Mouse (Mus musculus): ENCODE results near the gene Pex14. TPM values are rescaled to one million over a fixed set of nuclear protein-coding genes. Genes with fewer than 3 reads are reported as not detected.

Gene Pex14
- polyA plus RNA-seq, 1 experiment from 2014 or later, result 43.5 TPM

DNA sequence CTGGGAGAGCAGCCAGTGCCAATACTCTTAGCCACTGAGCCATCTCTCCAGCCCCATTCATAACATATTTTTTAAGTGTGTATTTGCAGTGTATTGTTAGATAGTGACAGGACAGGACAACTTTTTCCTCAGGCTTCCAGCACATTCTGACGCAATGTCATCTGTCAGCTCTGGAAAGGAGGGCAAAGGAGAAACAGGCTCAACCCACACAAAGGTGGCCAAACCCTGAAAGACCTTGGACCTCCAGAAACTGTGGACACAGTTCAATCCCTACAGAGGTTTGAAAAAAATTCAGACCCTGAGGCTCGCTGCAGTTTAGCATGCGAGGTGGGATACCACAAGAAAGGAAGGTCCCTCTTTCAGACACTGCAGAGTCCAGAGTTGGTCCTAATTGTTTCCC lies 1.7 kb downstream of the Pex14 start:
- Histone ChIP-seq H3K4me2 (ENCODE audit: low read depth, low read length, severe bottlenecking) (no peak overlapping the region), H3K36me3 (ENCODE audit: control insufficient read depth, insufficient read depth, low read length) (no peaks in the 10 kb centered on the region), H3K27me3 (ENCODE audit: control insufficient read depth, insufficient read depth, low read length) (no peaks in the 10 kb centered on the region), H3K27ac (ENCODE audit: low read depth, low read length) (no peak overlapping the region), H3K9me3 (ENCODE audit: control insufficient read depth, low read length) (no peaks in the 10 kb centered on the region), H3K9ac (ENCODE audit: low read length) (no peak overlapping the region), H3K4me1 (replicated peaks; ENCODE audit: control insufficient read depth, insufficient read depth, low read length) (peaks cover 2% of the 10 kb centered on the region; the same call in 1 of the 2 replicates), H3K4me3 (ENCODE audit: low read depth, low read length) (no peak overlapping the region)
- ATAC-seq (replicated peaks; ENCODE audit: low FRiP score) (no peak), DNase-seq (ENCODE audit: low spot score) (no peak)
- 87% methylated on average over 3 of the region's 3 CpGs for WGBS

DNA sequence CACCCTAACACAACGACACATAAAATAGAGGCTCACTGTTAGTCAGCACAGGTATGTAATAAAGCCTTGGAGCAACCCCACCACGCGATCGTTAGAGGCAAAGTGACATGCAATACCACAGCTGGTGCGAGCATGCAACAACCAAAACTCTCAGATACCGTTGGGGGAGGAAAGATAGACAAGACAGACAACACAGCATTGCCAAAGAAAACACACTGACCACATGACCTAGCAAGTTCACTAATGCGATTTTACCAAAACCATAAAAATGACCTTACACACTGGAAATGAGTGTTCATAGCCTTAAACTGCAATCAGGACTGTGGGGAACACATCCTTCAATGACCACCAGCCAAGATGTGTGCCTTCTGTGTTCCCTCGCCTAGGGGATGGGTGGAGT lies 8.3 kb downstream of the Pex14 start:
- no peak overlapping the region for H3K9ac ChIP-seq (ENCODE audit: low read length)
- H3K4me1 ChIP-seq (replicated peaks; ENCODE audit: control insufficient read depth, insufficient read depth, low read length), result no peaks in the 10 kb centered on the region
- 94% methylated on average over 8 of the region's 8 CpGs for WGBS
- no peak overlapping the region for H3K4me2 ChIP-seq (ENCODE audit: low read depth, low read length, severe bottlenecking)
- DNase-seq (ENCODE audit: low spot score) (no peak), ATAC-seq (replicated peaks; ENCODE audit: low FRiP score) (no peak)
- H3K27me3 ChIP-seq (ENCODE audit: control insufficient read depth, insufficient read depth, low read length), result no peaks in the 10 kb centered on the region
- no peak overlapping the region for H3K27ac ChIP-seq (ENCODE audit: low read depth, low read length)
- no peak overlapping the region for H3K4me3 ChIP-seq (ENCODE audit: low read depth, low read length)
- no peaks in the 10 kb centered on the region for H3K9me3 ChIP-seq (ENCODE audit: control insufficient read depth, low read length)
- H3K36me3 ChIP-seq (ENCODE audit: control insufficient read depth, insufficient read depth, low read length), result no peaks in the 10 kb centered on the region

DNA sequence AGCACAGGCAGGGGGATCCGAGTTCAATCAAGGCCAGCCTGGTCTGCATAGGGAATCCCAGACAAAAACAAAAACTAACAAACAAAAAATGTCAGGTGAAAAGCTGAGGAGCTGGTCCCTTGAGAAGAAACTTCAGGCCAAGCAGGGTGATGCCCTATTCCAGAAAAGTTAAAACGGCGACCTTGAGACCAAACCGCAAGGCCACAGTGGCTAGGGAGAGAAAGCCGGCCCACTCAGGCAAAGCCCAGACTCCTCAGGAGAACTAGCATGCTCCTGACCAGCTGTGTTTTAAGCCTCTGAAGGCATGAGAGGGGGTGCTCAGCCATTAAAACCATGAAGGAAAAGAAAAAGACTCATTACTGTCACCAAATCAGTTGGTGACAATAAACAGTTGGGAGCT lies 14.3 kb downstream of the Pex14 start:
- Histone ChIP-seq H3K27me3 (ENCODE audit: control insufficient read depth, insufficient read depth, low read length) (no peaks in the 10 kb centered on the region), H3K9me3 (ENCODE audit: control insufficient read depth, low read length) (no peaks in the 10 kb centered on the region), H3K9ac (ENCODE audit: low read length) (no peak overlapping the region), H3K4me3 (ENCODE audit: low read depth, low read length) (no peak overlapping the region), H3K27ac (ENCODE audit: low read depth, low read length) (no peak overlapping the region), H3K4me1 (replicated peaks; ENCODE audit: control insufficient read depth, insufficient read depth, low read length) (no peaks in the 10 kb centered on the region), H3K36me3 (ENCODE audit: control insufficient read depth, insufficient read depth, low read length) (no peaks in the 10 kb centered on the region), H3K4me2 (ENCODE audit: low read depth, low read length, severe bottlenecking) (no peak overlapping the region)
- WGBS, result 87% methylated on average over 5 of the region's 5 CpGs
- DNase-seq (ENCODE audit: low spot score), result no peak
- ATAC-seq (replicated peaks; ENCODE audit: low FRiP score), result no peak

DNA sequence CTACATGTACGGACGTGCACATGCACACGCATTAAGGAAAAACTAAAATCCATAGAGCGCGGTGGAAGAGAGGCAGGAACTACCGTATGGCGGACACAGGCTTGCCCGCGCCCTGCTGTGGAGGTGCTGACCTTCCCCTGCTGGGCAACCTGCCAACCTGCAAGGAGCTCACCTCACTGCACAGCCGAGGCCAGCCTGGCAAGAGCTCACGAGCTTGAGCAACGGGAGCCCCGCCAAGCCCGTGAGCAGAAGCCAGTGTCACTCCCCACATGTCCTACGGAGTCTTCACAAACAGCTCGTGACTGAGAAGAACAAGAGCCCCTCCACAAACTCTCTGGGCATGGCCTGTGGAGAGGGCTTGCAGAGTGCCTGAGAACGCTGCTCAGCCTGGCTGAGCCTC lies 18.1 kb downstream of the Pex14 start:
- H3K27me3 ChIP-seq (ENCODE audit: control insufficient read depth, insufficient read depth, low read length), result no peaks in the 10 kb centered on the region
- H3K9me3 ChIP-seq (ENCODE audit: control insufficient read depth, low read length), result no peaks in the 10 kb centered on the region
- ATAC-seq (replicated peaks; ENCODE audit: low FRiP score) (no peak), DNase-seq (ENCODE audit: low spot score) (no peak)
- H3K4me1 ChIP-seq (replicated peaks; ENCODE audit: control insufficient read depth, insufficient read depth, low read length), result no peaks in the 10 kb centered on the region
- no peaks in the 10 kb centered on the region for H3K36me3 ChIP-seq (ENCODE audit: control insufficient read depth, insufficient read depth, low read length)
- WGBS, result 86% methylated on average over 17 of the region's 17 CpGs
- H3K4me2 ChIP-seq (ENCODE audit: low read depth, low read length, severe bottlenecking), result no peak overlapping the region
- no peak overlapping the region for H3K9ac ChIP-seq (ENCODE audit: low read length)
- H3K4me3 ChIP-seq (ENCODE audit: low read depth, low read length), result no peak overlapping the region
- H3K27ac ChIP-seq (ENCODE audit: low read depth, low read length), result no peak overlapping the region

DNA sequence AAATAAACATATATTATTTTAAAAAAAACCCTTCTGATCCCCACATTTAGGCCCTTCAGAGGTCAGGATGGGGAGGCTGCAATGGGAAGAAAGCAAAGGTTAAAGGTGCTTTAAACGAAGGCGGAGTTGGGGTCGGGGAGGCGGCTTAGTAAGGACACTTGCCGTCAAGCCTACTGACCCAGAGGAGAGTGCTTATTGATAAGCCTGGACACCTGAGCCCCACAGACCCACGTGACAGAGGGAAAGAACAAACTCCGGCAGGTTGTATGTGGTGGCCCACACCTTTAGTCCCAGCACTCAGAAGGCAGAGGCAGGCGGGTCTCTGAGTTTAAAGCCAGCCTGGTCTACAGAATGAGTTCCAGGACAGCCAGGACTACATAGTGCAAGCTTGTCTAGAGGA lies 19.6 kb downstream of the Pex14 start:
- H3K27me3 ChIP-seq (ENCODE audit: control insufficient read depth, insufficient read depth, low read length), result no peaks in the 10 kb centered on the region
- no peak overlapping the region for H3K9ac ChIP-seq (ENCODE audit: low read length)

DNA sequence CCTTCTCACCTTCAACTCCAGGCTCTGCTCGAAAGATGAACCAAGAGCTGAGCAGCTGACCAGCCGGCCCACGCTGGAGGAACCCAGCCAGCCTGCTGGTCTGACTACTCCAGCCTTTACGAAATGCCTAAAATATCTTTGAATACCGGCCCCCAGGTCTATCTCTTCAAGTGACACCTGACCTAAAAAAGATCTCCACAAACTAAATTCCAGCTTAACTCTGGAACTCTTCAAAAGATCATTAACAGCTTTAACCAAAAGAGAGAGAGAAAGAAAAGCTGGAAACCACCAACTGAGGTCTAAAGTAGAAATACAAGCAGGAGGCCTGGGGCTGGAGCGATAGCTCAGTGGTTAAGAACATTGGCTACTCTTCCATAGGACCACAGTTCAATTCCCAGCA lies 20.0 kb downstream of the Pex14 start:
- no peaks in the 10 kb centered on the region for H3K27me3 ChIP-seq (ENCODE audit: control insufficient read depth, insufficient read depth, low read length)
- DNase-seq (ENCODE audit: low spot score), result no peak
- no peak overlapping the region for H3K27ac ChIP-seq (ENCODE audit: low read depth, low read length)
- no peak overlapping the region for H3K4me2 ChIP-seq (ENCODE audit: low read depth, low read length, severe bottlenecking)
- H3K4me3 ChIP-seq (ENCODE audit: low read depth, low read length), result no peak overlapping the region
- no peaks in the 10 kb centered on the region for H3K9me3 ChIP-seq (ENCODE audit: control insufficient read depth, low read length)
- no peaks in the 10 kb centered on the region for H3K4me1 ChIP-seq (replicated peaks; ENCODE audit: control insufficient read depth, insufficient read depth, low read length)
- WGBS, result 88% methylated on average over 6 of the region's 6 CpGs
- H3K36me3 ChIP-seq (ENCODE audit: control insufficient read depth, insufficient read depth, low read length), result no peaks in the 10 kb centered on the region
- no peak overlapping the region for H3K9ac ChIP-seq (ENCODE audit: low read length)
- no peak for ATAC-seq (replicated peaks; ENCODE audit: low FRiP score)

More for the DNA sequence above, 19.6 kb downstream of the Pex14 start:
- ATAC-seq (replicated peaks; ENCODE audit: low FRiP score), result no peak
- Histone ChIP-seq H3K36me3 (ENCODE audit: control insufficient read depth, insufficient read depth, low read length) (no peaks in the 10 kb centered on the region), H3K27ac (ENCODE audit: low read depth, low read length) (no peak overlapping the region), H3K4me2 (ENCODE audit: low read depth, low read length, severe bottlenecking) (no peak overlapping the region), H3K9me3 (ENCODE audit: control insufficient read depth, low read length) (no peaks in the 10 kb centered on the region), H3K4me3 (ENCODE audit: low read depth, low read length) (no peak overlapping the region), H3K4me1 (replicated peaks; ENCODE audit: control insufficient read depth, insufficient read depth, low read length) (no peaks in the 10 kb centered on the region)
- 89% methylated on average over 8 of the region's 8 CpGs for WGBS
- no peak for DNase-seq (ENCODE audit: low spot score)

DNA sequence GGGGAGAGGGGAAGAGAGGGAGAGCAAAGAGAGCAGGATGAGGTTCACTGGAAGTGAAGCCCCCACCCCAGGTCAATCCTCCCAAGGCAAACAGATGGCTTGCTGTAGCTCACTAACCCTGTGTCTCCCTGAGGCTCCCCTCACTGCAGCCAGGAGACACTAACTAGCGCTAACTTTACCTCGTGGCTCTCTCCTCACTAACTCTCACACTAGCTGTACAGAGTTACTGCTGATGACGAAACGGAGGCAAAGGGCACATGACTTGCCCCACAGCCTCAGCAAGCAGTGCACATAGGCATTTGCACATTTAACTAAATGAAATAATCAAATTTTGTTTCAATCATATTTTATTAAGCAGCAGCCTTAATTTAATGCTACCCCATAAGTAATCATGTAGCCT lies 21.4 kb downstream of the Pex14 start:
- ATAC-seq (replicated peaks; ENCODE audit: low FRiP score) (no peak), DNase-seq (ENCODE audit: low spot score) (no peak)
- H3K27me3 ChIP-seq (ENCODE audit: control insufficient read depth, insufficient read depth, low read length), result no peaks in the 10 kb centered on the region
- no peak overlapping the region for H3K9ac ChIP-seq (ENCODE audit: low read length)
- no peaks in the 10 kb centered on the region for H3K4me1 ChIP-seq (replicated peaks; ENCODE audit: control insufficient read depth, insufficient read depth, low read length)
- no peak overlapping the region for H3K4me3 ChIP-seq (ENCODE audit: low read depth, low read length)
- 71% methylated on average over 4 of the region's 4 CpGs for WGBS
- H3K27ac ChIP-seq (ENCODE audit: low read depth, low read length), result no peak overlapping the region
- H3K4me2 ChIP-seq (ENCODE audit: low read depth, low read length, severe bottlenecking), result no peak overlapping the region
- H3K9me3 ChIP-seq (ENCODE audit: control insufficient read depth, low read length), result no peaks in the 10 kb centered on the region
- no peaks in the 10 kb centered on the region for H3K36me3 ChIP-seq (ENCODE audit: control insufficient read depth, insufficient read depth, low read length)

DNA sequence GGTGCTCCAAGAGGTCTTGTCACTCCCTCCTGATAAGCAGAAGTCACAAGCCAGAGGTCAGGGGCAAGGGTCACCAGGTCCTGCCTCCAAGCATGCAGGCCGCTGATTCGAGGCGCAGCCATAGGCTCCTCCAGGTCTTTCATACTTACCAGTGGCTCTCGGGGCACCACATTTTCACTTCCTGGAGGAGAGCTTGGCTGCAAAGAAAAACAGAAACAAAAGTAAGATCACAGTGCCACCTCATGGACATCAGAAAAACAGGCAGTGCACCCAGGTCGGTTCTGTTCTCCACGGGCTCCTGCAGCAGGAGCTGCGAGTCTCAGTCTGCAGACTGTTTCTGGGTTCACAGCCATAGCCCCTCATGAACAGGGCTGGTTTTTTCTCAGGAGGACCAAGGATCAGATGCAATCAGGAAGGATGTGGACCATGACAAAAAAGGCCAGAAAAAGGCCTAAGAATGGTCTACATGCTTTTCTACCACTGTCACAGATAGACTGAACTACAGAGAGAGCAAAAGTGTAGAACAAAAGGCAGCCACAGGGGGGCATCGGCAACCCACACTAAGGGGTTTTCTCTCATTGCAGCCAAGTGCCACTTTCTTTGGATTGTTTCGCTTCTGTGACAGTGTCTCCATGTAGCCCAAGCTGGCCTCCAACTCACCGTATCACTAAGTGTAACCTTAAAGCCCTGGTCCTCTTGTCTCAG lies 23.7 kb downstream of the Pex14 start:
- H3K9me3 ChIP-seq (ENCODE audit: control insufficient read depth, low read length), result no peaks in the 10 kb centered on the region
- no peak overlapping the region for H3K9ac ChIP-seq (ENCODE audit: low read length)
- no peak overlapping the region for H3K4me3 ChIP-seq (ENCODE audit: low read depth, low read length)
- 32% methylated on average over 10 of the region's 10 CpGs for WGBS
- no peaks in the 10 kb centered on the region for H3K27me3 ChIP-seq (ENCODE audit: control insufficient read depth, insufficient read depth, low read length)
- peak; percentile 67 for ATAC-seq (replicated peaks; ENCODE audit: low FRiP score)
- H3K36me3 ChIP-seq (ENCODE audit: control insufficient read depth, insufficient read depth, low read length), result no peaks in the 10 kb centered on the region
- no peak overlapping the region for H3K4me2 ChIP-seq (ENCODE audit: low read depth, low read length, severe bottlenecking)
- peak; percentile 74 for DNase-seq (ENCODE audit: low spot score)
- H3K27ac ChIP-seq (ENCODE audit: low read depth, low read length), result no peak overlapping the region
- no peaks in the 10 kb centered on the region for H3K4me1 ChIP-seq (replicated peaks; ENCODE audit: control insufficient read depth, insufficient read depth, low read length)

DNA sequence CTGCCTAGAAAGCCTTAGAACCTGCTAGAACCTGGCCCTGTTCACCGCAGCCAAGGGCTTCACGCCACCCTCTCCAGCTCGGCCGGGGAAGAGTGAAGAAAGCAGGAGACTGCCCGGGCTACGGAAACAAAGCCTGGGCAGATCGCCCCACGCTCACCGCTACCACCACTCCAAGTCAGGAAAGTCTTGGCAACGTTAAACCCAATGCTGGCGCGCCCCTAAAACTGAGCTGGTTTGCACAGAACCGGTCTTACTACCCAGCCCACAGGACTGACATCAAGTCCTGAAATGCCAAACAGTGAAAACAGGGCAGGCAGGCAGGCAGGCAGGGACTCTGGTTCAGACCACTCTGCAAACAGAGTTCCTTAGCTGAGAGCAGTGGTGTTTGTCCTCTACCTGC lies 24.6 kb downstream of the Pex14 start:
- Histone ChIP-seq H3K4me3 (ENCODE audit: low read depth, low read length) (no peak overlapping the region), H3K9ac (ENCODE audit: low read length) (no peak overlapping the region), H3K36me3 (ENCODE audit: control insufficient read depth, insufficient read depth, low read length) (no peaks in the 10 kb centered on the region), H3K4me2 (ENCODE audit: low read depth, low read length, severe bottlenecking) (no peak overlapping the region), H3K4me1 (replicated peaks; ENCODE audit: control insufficient read depth, insufficient read depth, low read length) (0 out of 2 replicates have a peak, but pooled peaks cover 6% of the 10 kb centered on the region), H3K9me3 (ENCODE audit: control insufficient read depth, low read length) (no peaks in the 10 kb centered on the region), H3K27ac (ENCODE audit: low read depth, low read length) (no peak overlapping the region), H3K27me3 (ENCODE audit: control insufficient read depth, insufficient read depth, low read length) (no peaks in the 10 kb centered on the region)
- WGBS, result 96% methylated on average over 13 of the region's 13 CpGs
- DNase-seq (ENCODE audit: low spot score), result no peak
- ATAC-seq (replicated peaks; ENCODE audit: low FRiP score), result no peak
